Mouse (Mus musculus) B cell, adult 2 months (primary cell): ENCODE measurements around the gene Cpsf4l.

ENCODE experiments used
- DNase-seq, 2 experiments: peaks; one replicate each; pipeline ENCODE4 v3.0.0; 2022

Gene Cpsf4l

GRCm38 (mm10) chr11:113733631-113734364, 24.0 kb upstream of the Cpsf4l start:
- no peak for DNase-seq

DNA sequence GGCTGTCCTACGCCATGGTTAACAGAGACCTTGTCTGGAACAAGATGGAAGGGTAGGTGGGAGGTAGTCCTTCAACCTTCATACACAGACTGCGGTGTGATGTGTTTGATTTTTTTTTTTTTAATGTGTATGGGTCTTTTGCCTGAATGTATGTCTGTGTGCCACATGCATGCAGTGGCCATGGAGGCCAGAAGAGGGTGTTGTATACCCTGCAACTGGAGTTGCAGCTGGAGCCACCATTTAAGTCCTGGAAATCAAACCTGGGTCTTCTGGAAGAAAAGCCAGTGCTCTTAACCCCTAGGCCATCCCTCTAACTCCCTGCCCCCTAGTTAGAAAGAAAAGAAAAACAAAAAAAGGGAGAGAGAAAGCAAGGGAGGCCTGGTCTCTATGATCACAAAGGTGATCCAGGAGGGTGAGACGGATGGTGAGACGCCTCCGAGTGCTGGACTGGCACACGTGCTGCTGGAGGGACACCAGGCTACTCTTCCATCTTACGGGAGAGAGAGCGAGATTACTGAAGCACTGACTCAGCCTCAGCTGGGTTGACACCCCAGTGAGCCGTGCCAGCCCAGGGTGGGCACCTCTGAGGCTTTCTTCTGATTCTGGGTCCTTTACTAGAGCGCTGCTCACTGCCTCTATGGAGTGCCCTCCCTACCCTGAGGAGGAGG, 22.3 kb upstream of the Cpsf4l start:
- no peak for DNase-seq

DNA sequence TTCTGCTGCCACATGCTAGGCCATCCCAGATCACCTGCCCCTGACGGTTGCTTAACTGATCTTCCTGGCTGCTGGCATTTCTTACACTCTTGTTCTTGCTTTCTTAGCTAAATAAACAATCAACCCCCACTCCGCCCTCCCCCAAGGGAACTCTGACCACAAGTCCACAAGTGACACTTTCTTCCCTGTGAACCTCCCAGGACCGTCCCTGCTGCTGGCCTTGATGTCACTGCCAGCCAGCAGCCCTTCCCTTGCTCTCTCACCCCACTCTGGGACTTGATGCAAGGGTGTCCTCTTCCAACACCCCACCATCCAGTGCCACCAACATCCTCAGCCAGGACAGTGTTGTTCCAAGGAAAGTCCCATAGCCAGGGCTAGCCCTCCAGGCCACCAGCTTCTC, 21.1 kb upstream of the Cpsf4l start:
- no peak for DNase-seq

DNA sequence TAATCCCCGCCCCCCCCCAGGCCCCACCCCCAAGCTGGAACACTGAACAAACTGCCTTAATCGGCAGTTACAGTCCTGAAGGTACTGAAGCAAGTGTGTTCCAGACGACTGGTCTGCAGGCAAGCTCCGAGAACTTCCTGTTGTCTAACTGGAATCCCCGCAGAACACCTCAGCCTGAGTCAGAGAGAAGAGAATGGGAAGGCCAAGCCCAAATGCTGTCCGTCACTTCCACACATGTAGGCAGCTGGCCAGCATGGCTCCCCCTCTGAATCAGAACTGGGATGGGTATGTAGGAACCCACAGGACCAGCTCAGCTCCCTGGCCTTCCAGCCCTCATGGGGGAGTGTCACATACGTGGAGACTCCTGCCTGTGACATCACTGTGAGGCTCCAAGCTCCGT, 20.1 kb upstream of the Cpsf4l start:
- no peak for DNase-seq

DNA sequence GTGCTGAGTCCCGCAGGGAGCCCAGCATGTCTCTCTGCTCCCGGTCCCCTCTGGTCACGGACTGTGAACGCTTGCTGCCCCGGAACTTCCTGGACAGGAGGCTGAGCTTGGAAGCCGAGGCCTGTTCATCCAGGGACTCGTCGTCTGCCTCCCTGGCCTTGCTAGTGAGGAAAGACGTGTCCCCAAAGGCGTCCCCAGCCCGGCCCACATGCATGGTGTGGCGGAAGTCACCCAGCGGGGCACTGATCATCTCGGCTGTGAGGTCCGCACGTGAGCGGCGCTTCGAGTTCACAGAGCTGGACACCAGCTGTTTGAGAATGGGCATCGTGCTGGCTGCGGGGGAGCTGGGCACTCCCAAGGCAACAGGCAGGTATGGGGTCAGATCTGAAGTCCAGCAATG, 19.4 kb upstream of the Cpsf4l start:
- DNase-seq = no peak

DNA sequence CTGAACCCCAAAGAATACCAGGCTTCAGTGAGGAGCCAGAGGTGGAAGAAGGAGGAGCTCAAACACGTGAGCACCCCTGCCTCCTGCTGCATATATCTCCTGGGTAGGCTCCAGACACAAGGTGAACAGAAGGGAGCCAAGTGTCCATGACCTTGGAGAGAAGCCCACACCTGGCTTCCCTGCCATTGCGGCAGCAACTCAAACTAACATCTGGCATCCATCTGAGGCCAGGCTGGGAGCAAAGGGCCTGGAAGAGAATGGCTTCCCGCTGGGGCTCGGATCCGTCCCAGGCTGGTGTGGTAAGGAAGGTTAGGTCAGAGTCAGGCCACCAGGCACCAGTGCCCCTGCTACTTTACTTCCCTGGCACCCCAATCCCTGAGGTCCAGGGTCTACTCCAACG, 18.2 kb upstream of the Cpsf4l start:
- DNase-seq = no peak

DNA sequence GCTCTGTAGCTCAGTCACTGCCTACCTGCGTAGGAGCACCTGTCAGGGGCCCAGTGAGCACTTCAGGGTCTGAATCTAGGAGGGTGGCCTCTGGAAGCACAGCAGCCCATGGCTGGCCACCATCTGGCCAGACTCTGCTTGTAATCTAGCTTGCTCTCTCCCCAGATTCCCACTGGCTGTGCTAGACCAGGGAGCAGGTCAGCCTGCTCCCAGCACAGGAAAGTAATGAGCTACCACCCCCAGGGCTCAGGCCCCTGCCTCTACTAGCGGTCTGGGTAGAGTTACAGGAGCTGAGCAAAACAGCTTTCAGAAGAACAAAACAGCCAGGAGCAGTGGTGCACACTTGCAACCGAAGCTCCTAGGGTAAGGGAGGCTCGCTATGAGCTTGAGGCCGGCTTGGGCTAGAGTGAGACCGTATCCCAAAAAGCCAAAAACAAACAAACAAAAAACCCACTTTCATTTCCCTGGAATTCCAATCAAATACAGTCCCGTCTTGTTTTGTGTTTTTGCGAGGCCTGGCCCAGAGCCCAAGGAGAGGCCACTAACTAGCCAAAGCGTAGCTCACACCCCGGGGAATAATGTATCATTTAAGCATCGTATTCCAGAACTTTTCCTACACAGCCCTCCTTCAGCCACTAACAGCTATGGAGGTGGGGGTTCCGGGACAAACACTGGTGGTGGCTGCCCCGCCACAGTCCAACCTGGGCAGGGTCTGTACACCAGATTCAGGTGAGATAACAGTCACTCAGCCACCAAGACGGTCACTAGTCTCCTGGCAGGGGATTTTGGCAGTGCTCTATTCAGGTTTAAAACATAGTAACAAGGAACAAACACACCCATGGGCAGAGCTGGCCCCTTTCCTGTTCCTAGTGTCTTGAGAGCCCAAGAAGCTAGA, 17.4 kb upstream of the Cpsf4l start:
- no peak for DNase-seq

DNA sequence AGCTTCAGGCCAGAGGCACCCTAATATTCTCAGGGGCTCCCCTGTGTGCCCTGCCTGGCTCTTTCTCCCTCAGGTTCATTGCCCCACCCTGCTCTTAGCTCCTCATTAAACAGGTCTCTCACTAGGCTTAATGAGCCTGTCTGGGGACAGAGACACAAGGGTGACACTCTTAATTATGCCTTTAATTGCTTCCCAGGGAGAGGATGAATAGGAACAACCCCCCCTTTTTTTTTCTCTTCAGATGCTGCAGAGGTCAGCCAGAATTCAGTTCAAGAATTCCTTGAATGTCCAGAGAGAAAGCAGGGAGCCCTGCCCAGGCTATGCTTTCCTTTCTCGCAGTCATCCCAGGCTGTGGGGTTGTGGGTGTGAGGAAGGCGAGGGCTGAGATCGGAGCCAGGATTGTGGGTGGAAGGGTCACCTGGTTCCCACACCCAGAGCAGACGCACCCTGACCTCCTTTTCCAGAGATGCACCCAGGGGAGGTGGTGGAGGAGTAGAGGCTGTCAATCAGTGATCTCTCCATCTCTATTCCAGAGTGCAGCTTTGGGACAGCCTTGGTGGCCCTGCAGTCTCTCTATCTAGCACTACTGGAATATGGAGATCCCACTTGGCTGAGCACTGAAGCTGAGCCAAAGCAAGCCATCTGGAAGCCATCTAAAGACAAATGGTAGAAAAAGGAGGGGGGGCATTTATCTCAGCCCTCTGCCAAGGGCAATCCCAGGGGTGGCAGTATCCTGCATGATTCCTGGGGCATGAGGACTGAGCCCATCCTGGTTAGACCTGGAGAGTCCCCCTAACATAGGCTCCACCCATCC, 15.6 kb upstream of the Cpsf4l start:
- DNase-seq = no peak

DNA sequence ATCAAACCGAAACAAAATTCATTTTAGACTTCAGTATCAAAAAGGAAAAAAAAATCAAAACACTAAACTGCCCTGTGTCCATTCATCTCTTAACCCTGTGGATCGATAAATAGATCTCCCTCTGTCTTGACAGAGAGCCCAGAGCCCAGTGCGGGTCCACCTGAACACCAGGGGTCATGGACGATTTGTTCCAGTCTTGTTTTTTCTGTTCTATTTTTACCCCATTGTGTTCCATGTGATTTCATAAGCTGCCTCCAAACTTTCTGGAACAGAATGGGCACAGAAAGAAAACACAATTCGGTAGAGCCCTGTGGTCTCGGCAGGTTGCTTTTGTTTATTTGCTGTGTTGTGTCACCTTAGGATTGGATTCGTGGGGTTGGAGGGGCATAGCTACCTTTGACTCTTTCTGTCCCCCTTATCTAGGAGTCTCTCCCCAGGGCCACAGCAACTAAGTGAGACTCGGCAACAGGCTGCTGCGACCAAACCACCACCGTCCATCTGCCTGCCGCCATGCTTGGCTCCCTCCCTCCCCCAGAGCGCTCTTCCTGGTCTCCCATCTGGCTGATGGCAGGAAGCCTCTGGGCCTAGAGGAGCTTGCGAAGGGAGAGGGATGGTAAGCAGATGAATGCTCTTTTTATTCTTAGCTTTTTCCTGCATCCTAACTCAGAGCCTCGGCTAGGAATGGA, 12.7 kb upstream of the Cpsf4l start:
- DNase-seq = no peak

- DNase-seq = no peak
Observed at GRCm38 (mm10) chr11:113717767-113718424, 8.1 kb upstream of the Cpsf4l start.

- no peak for DNase-seq
Observed at GRCm38 (mm10) chr11:113716132-113716531, 6.3 kb upstream of the Cpsf4l start.

DNA sequence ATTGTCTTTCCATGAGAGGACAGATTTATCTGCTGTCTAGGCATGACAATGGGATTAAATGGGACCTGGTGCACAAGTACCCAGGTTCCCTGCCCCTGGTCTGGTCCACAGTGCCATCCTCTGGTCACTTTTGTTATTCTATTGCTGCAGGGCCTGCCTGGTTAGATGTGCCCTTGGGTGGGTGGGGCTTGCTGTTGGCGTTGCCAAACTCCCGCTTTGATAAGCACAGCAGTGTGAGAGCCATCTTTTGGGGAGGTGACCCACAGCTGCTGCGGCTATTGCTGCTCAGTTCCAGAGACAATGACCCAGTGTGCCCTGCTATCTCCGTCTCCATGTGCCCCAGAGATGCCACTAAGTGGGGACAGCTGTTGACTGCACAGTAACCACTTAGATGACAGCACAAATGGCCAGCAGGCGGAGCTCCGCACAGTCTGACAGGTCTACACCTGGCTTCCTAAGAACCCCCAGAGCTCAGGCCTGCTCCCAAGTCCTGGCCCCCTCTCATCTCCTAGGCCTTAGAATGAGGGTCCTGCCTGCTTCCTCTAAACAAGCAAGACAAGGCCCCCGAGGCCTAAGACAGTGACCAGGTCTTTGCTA, 5.4 kb upstream of the Cpsf4l start:
- no peak for DNase-seq

DNA sequence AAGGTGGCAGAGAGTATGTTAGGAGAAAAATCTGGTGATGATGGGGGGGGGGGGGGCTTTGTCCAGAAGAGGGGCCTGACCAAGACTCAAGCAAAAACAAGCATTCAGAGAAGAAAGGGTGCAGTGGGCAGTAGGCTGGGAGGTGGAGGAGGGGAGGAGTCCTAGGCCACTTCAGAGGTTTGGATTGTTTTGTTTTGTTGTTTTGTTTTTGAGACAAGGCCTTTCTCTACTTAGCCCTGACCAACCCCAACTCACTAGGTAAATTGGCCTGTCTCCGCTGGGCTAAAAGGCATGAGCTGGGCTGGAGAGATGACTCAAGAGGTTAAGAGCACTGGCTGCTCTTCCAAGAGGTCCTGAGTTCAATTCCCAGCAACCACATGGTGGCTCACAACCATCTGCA, 1.2 kb upstream of the Cpsf4l start:
- DNase-seq = no peak

DNA sequence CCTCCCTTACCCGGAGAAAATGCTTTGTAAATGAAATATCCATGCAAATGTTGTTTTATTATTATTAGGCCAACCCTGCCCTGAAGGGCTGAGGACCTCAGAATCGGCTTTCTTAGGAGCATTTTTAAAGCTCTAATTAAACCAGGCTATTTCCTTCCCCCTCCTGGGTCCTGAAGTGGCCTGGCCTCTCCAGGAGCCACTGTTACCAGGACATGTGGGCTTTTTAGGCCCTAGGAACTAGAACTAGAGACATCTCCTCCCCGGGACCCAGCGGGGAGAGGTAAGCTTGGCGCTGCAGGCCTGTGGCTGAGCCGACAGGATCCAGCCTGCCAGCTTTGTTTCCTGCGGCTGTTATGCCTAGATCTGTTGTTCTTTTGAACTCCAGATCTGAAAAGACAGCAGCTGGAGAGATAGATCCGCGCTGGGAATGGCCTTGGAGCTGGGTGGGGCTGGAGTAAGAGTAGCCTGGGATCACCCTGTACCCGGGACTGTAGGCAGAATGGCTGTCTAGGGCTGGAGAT, 500 bp upstream of the Cpsf4l start:
- DNase-seq = no peak

DNA sequence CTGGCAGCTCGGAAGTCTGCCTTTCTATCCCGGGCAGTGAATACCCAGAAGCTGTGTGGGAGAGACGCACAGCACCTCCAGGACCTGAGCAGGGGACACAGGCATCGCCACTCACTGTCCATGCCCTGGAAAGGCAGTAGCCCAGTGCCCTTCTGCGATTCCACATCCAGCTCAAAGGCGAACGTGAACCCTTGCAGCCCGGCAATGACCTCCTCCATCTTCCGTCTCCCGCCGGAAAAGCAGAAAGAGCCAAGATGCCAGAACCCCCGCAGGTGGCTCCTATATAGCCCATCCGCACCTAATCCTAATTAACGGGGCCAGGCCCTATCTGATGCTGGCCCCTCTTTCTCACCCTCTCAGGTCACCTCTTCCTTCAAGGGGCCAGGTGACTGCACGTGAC, 545 bp downstream of the Cpsf4l start:
- no peak for DNase-seq

DNA sequence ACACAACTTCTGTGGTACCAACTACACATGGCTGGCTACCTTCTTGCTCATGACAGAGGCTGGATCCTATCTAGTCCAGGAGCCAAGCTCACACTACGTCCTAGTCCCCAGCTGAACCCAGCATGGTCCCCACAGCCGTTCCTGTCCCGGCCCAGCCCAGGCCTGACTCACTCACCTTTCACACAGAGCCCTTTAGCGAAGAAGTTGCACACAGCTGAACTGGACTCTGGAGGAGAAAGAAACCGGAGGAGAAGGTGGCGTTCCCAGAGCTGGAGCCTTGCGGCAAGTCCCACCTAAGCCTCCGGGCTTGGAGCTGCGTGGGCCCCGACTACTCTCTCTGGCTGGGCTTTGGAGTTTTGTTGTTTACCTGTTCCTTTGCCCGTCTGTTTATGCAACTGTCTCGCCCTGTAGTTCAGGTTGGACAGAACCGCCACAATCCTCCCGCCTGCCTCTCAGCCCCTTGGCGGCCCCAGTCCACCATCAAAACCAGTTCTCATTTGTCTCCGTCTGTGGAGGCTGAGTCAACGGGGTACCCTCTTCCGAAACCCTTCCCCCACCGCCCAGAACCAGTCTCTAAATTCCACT, 1.1 kb downstream of the Cpsf4l start:
- no peak for DNase-seq

DNA sequence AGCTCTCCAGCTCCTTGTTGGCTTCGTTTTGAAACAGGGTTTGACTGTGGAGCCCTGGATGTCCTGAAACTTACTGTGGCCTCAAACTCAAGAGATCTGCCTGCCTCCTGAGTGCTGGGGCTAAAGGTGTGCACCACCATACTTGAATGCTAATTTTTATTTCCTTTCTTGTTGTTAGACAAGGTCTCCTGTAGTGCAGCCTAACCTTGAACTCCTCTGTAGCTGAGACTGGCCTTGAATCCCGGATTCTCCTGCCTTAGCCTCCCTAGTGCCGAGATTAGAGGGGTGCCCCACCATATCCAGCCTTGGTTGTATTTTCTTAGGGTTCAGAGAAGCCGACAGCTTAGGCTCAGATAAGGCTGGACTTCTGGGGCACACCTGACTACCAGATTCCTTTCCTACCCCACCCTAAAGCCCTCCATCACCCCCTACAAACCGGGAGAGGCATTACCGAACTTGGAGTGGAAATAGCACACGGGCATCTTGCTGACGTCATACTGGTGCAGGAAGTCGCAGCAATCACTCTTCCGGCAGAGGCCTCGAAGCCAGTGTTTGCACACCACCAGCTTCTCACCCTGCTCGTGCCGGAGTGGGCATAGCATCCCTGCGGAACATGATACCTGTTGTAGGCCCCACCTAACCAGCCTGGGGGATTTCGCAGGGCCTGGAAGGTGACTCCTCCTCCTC, 3.7 kb downstream of the Cpsf4l start:
- no peak for DNase-seq

DNA sequence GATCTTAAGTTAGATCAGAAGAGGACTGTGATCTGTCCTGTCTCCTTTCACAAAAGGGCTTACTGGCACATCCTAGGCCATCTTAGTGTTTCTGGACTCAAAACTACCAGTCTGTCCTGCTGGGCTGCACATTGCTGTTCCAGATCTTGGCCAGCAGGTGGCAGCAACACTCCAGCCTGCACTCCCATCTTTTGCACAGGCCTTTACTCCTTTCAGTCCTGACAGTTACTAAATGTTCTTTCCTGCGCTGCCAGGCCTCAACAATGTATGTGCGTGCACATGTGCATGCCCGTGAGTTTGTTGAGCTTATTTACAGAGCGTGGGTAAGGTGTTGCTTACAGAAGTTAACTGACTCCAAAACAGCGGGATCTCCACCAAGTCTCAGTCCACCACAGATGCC, 6.1 kb downstream of the Cpsf4l start:
- peak; percentile 79 to 81 for DNase-seq

DNA sequence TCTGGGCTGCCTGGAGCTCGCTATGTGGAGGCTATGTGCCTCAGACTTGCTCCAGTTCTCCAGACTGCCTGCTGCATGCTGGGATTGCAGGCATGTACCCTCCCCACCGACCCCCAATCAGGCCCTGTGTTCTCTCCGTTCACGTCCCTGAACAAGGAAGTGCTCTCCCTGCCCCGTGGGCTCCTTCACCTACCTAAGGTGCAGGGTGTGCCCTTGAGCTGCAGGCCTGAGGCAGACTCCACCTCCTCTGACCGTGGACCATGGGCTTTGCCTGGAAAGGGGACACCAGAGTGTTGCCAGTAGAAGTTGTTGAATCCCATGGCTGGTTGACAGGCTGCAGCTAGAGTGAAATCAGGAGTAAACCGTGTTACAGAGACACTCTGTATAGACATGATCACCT, 10.2 kb downstream of the Cpsf4l start:
- DNase-seq = no peak

DNA sequence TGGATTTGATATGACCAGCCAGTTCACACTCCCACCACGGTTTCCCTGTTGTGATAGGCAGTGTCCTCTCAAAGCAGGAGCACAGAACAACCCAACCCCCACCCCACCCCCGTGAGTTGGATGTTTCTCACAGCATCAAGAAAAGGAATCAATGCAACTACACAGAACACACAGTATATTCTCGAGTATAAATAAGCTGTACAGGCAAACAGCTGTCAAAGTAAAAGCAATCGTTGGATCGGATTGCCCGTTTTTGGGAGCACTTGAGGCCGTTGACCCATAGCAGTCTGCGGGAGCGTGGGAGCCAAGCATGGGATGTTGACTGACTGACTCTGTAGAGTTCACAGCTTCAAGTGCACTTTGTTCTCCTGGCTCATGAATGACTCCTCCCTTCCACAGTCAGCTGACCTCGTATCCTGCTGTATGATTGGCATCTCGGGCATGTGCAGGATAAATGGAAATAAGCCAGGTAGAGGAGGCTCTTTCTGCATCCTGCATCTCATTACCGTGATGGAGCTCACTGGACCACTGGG, 11.7 kb downstream of the Cpsf4l start:
- DNase-seq = no peak
